Mouse (Mus musculus): ENCODE data around the gene Mgat3. TPM values are rescaled to one million over a fixed set of nuclear protein-coding genes. Genes with fewer than 3 reads are reported as not detected.

Mgat3 gene
- polyA plus RNA-seq, 1 experiment = not detected

- H3K4me1 ChIP-seq = peaks cover 18% of the 10 kb centered on the region
- H3K27me3 ChIP-seq (replicated peaks) = no peaks in the 10 kb centered on the region
- TF ChIP-seq GATA1 (IDR thresholded peaks at IDR 0.05; ENCODE audit: borderline replicate concordance, low read length) (no peak), FLI1 (IDR thresholded peaks at IDR 0.05; ENCODE audit: low read length) (no peak)
- H3K9me3 ChIP-seq = no peaks in the 10 kb centered on the region
- peaks cover 92% of the 10 kb centered on the region for H3K36me3 ChIP-seq (replicated peaks; ENCODE audit: low read length)
- peak overlapping the region; percentile 12 for H3K4me3 ChIP-seq (replicated peaks)
Measured at GRCm38 (mm10) chr15:80159286-80159901, 14.1 kb upstream of the Mgat3 start.

- H3K4me1 ChIP-seq = peaks cover 18% of the 10 kb centered on the region
- peaks cover 84% of the 10 kb centered on the region for H3K36me3 ChIP-seq (replicated peaks; ENCODE audit: low read length)
- no peak overlapping the region for H3K4me3 ChIP-seq (replicated peaks)
- no peak for TF ChIP-seq GATA1 (IDR thresholded peaks at IDR 0.05; ENCODE audit: borderline replicate concordance, low read length)
- no peak for TF ChIP-seq FLI1 (IDR thresholded peaks at IDR 0.05; ENCODE audit: low read length)
- no peaks in the 10 kb centered on the region for H3K9me3 ChIP-seq
- peaks cover 1% of the 10 kb centered on the region for H3K27me3 ChIP-seq (replicated peaks)
Measured at GRCm38 (mm10) chr15:80160223-80160622, 13.3 kb upstream of the Mgat3 start.

GRCm38 (mm10) chr15:80160726-80161125 is 12.8 kb upstream of the Mgat3 start:
- no peaks in the 10 kb centered on the region for H3K9me3 ChIP-seq
- H3K36me3 ChIP-seq (replicated peaks; ENCODE audit: low read length) = peaks cover 79% of the 10 kb centered on the region
- H3K4me3 ChIP-seq (replicated peaks) = no peak overlapping the region
- H3K27me3 ChIP-seq (replicated peaks) = peaks cover 7% of the 10 kb centered on the region
- peaks cover 18% of the 10 kb centered on the region for H3K4me1 ChIP-seq
- TF ChIP-seq GATA1 (IDR thresholded peaks at IDR 0.05; ENCODE audit: borderline replicate concordance, low read length) (no peak), FLI1 (IDR thresholded peaks at IDR 0.05; ENCODE audit: low read length) (no peak)

DNA sequence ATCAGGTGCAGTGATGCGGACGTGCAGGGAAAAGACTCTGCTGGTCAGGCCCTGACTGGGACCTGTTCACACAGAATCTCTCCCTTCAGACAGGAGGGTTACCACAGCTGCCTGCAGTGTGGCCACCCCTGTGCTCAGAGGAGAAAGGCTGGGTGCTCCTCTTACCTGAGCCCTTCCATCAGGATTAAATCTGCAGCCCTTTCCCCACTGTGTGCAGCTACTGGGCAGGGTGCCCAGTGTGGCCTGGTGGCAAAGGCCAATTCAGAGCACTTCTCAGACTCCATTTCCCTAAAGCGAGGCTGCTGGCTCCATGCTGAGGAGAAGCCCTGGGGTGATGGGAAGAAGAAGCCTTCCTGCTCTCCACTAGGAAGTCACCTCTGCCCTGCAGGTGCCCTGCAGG is 12.3 kb upstream of the Mgat3 start:
- no peak for TF ChIP-seq GATA1 (IDR thresholded peaks at IDR 0.05; ENCODE audit: borderline replicate concordance, low read length)
- H3K4me1 ChIP-seq = peaks cover 18% of the 10 kb centered on the region
- no peak overlapping the region for H3K4me3 ChIP-seq (replicated peaks)
- peaks cover 7% of the 10 kb centered on the region for H3K27me3 ChIP-seq (replicated peaks)
- no peaks in the 10 kb centered on the region for H3K9me3 ChIP-seq
- peaks cover 74% of the 10 kb centered on the region for H3K36me3 ChIP-seq (replicated peaks; ENCODE audit: low read length)

DNA sequence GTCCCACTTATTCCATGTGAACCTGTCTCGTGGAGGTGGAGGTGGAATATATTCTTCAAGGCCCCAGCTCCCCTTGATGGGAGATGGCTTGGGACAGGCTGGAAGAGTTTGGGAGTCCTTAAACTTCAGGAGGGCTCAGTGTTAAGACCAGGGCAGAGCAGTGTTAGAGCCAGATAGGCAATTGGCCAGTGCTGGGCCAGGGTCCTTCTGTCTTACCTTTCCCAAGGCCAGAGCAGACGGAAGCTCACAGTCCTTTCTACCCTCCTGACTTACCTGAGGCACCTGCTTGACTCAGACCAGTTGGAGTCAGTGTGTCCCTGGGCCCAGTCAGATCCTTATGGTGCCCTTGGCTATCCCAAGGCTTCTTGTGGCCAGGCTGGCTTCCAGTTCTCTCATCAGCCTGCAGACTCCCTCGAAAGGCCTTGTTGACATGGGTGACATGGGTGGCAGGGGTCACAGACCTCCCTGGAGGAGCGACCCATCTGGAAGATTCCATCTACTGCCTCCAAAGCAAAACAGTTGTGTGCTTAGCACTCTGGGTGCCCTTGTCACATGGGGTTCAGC is 11.0 kb upstream of the Mgat3 start:
- Histone ChIP-seq H3K27me3 (replicated peaks) (peaks cover 18% of the 10 kb centered on the region), H3K4me1 (peaks cover 18% of the 10 kb centered on the region), H3K9me3 (no peaks in the 10 kb centered on the region), H3K4me3 (replicated peaks) (no peak overlapping the region), H3K36me3 (replicated peaks; ENCODE audit: low read length) (peaks cover 61% of the 10 kb centered on the region)
- TF ChIP-seq GATA1 (IDR thresholded peaks at IDR 0.05; ENCODE audit: borderline replicate concordance, low read length) (no peak), FLI1 (IDR thresholded peaks at IDR 0.05; ENCODE audit: low read length) (no peak)

- TF ChIP-seq GATA1 (IDR thresholded peaks at IDR 0.05; ENCODE audit: borderline replicate concordance, low read length) = no peak
- Histone ChIP-seq H3K27me3 (replicated peaks) (peaks cover 26% of the 10 kb centered on the region), H3K4me3 (replicated peaks) (no peak overlapping the region), H3K9me3 (no peaks in the 10 kb centered on the region), H3K36me3 (replicated peaks; ENCODE audit: low read length) (peaks cover 53% of the 10 kb centered on the region), H3K4me1 (peaks cover 18% of the 10 kb centered on the region)
Measured at GRCm38 (mm10) chr15:80163274-80163673, 10.2 kb upstream of the Mgat3 start.

DNA sequence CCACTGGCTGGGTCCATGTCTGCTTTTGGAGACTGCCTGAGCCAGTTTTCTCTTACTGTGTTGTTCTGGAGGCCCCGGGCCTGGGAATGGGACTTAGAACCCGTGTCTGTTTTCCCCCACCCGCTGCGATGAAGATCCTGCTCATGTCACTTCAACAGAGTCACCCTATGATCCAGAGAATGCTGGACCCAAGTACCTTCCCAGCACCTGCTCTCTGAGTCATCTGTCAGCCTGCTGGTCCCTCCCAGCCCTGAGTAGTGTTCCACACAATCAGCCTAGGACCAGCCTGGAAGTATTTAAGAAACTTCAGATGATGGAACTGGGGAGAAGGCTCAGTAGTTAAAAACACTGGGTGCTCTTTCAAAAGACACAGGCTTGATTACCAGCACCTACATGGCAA is 9.8 kb upstream of the Mgat3 start:
- no peak for TF ChIP-seq GATA1 (IDR thresholded peaks at IDR 0.05; ENCODE audit: borderline replicate concordance, low read length)
- TF ChIP-seq FLI1 (IDR thresholded peaks at IDR 0.05; ENCODE audit: low read length) = no peak
- H3K36me3 ChIP-seq (replicated peaks; ENCODE audit: low read length) = peaks cover 49% of the 10 kb centered on the region
- H3K4me1 ChIP-seq = peaks cover 13% of the 10 kb centered on the region
- H3K9me3 ChIP-seq = no peaks in the 10 kb centered on the region
- H3K4me3 ChIP-seq (replicated peaks) = no peak overlapping the region
- H3K27me3 ChIP-seq (replicated peaks) = peaks cover 29% of the 10 kb centered on the region

DNA sequence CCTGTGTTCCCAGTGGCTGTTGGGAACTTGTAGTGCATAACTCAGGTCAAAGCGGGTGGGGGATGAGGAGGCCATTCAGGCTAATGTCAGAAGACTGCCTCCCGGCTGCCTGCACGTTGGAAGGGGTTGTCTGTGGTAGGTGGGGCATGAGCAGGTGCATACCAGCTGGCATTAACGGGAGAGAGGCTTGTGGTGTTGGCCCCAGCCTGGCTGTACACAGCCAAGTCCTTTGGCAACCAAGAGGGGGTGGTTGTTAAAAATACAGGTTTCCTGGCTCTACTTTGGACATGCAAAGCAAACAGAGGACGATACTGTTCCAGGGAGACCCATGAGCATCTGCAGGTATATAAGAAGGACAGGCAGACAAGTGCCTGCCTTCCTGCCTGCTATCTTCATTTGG is 8.1 kb upstream of the Mgat3 start:
- no peaks in the 10 kb centered on the region for H3K4me1 ChIP-seq
- peaks cover 32% of the 10 kb centered on the region for H3K36me3 ChIP-seq (replicated peaks; ENCODE audit: low read length)
- no peaks in the 10 kb centered on the region for H3K9me3 ChIP-seq
- H3K27me3 ChIP-seq (replicated peaks) = peaks cover 44% of the 10 kb centered on the region
- TF ChIP-seq FLI1 (IDR thresholded peaks at IDR 0.05; ENCODE audit: low read length) (no peak), GATA1 (IDR thresholded peaks at IDR 0.05; ENCODE audit: borderline replicate concordance, low read length) (no peak)
- no peak overlapping the region for H3K4me3 ChIP-seq (replicated peaks)

DNA sequence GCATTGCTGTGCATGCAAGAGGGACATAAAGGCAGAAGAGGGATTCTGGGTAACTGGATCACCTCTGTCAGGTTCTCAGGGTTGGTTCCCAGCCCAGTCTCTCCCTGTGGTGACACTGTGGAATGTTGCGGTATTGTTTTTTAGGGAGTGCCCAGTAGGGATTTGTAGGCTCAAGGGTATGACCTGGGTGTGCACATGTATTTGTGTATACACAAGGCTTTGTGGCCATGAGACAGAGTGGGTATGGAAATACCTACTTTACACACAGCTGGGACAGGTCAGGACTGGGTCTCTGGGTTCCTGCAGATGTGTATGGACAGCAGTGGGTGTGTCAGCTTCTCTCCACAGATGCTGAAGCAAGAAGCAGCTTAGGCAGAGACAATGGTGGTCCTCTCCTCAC is 4.0 kb upstream of the Mgat3 start:
- peaks cover 5% of the 10 kb centered on the region for H3K9me3 ChIP-seq
- H3K4me3 ChIP-seq (replicated peaks) = no peak overlapping the region
- TF ChIP-seq GATA1 (IDR thresholded peaks at IDR 0.05; ENCODE audit: borderline replicate concordance, low read length) = no peak
- TF ChIP-seq FLI1 (IDR thresholded peaks at IDR 0.05; ENCODE audit: low read length) = no peak
- no peaks in the 10 kb centered on the region for H3K36me3 ChIP-seq (replicated peaks; ENCODE audit: low read length)
- H3K27me3 ChIP-seq (replicated peaks) = peaks cover 83% of the 10 kb centered on the region
- peaks cover 18% of the 10 kb centered on the region for H3K4me1 ChIP-seq

DNA sequence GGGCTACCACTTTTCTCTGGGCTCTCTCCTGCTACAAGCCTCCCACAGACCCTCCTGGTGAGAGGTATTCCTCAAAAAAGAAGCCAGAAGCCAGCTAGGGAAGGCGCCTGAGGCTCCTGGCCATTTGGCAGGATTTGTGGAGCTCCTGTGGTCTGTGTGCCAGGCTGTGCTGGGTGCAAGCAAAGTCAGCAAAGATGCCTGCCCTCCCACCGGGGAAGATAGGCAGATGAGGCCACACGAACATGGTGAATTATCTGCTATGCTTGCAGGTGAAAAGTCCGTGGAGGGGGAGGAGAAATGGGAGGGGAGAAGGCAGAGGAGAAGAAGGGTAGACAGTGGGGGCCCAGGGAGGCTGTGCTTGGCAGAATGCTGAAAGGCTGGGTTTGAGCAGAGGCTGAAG is 3.2 kb upstream of the Mgat3 start:
- Histone ChIP-seq H3K9me3 (peaks cover 5% of the 10 kb centered on the region), H3K27me3 (replicated peaks) (peaks cover 89% of the 10 kb centered on the region)
- TF ChIP-seq FLI1 (IDR thresholded peaks at IDR 0.05; ENCODE audit: low read length) (no peak), GATA1 (IDR thresholded peaks at IDR 0.05; ENCODE audit: borderline replicate concordance, low read length) (no peak)

More for the DNA sequence above, 3.2 kb upstream of the Mgat3 start:
- peaks cover 18% of the 10 kb centered on the region for H3K4me1 ChIP-seq
- no peak overlapping the region for H3K4me3 ChIP-seq (replicated peaks)
- H3K36me3 ChIP-seq (replicated peaks; ENCODE audit: low read length) = no peaks in the 10 kb centered on the region

Data from megakaryocyte, embryonic 14.5 days (primary cell).